Mouse (Mus musculus) midbrain, embryonic 11.5 days (tissue): ENCODE results near the gene Gm21958. TPM values are rescaled to one million over a fixed set of nuclear protein-coding genes. Genes with fewer than 3 reads are reported as not detected.

Experiments used
- ATAC-seq: fragments of 200-750 bp; cut with Nextera tagmentation; 2 replicates; pipeline ENCODE4 v1.8.0; 2017; ENCODE audit warnings: moderate TSS enrichment, moderate library complexity; ENCODE audit not compliant: low FRiP score
- DNase-seq: peaks from one replicate; pipeline ENCODE4 v3.0.0; 2015; ENCODE audit warnings: low spot score; ENCODE audit errors: missing footprints
- H3K27ac ChIP-seq: fragments of 300-500 bp; sonication (generic); 2 replicates; pipeline ENCODE4 v1.5.1; 2014; ENCODE audit warnings: low read depth, low read length
- H3K27me3 ChIP-seq: fragments of 300-500 bp; sonication (generic); 2 replicates; pipeline ENCODE4 v1.6.1; 2014; ENCODE audit warnings: mild to moderate bottlenecking, low read length, moderate library complexity, mixed read lengths; ENCODE audit not compliant: control insufficient read depth, insufficient read depth
- H3K36me3 ChIP-seq: fragments of 300-500 bp; sonication (generic); 2 replicates; pipeline ENCODE4 v1.6.1; 2014; ENCODE audit warnings: mild to moderate bottlenecking, low read length, moderate library complexity, mixed read lengths; ENCODE audit not compliant: control insufficient read depth, insufficient read depth
- H3K4me1 ChIP-seq: fragments of 300-500 bp; sonication (generic); 2 replicates; pipeline ENCODE4 v1.6.1; 2014; ENCODE audit warnings: low read length; ENCODE audit not compliant: control insufficient read depth, insufficient read depth
- H3K4me2 ChIP-seq: fragments of 300-500 bp; sonication (generic); 2 replicates; pipeline ENCODE4 v1.6.1; 2014; ENCODE audit warnings: mild to moderate bottlenecking, moderate library complexity
- H3K4me3 ChIP-seq: fragments of 300-500 bp; sonication (generic); 2 replicates; pipeline ENCODE4 v1.5.1; 2014; ENCODE audit warnings: low read depth, low read length
- H3K9ac ChIP-seq: fragments of 300-500 bp; sonication (generic); 2 replicates; pipeline ENCODE4 v1.6.1; 2014; ENCODE audit warnings: low read length
- H3K9me3 ChIP-seq: fragments of 300-500 bp; sonication (generic); 2 replicates; pipeline ENCODE4 v1.6.1; 2016; ENCODE audit warnings: low read length; ENCODE audit not compliant: control insufficient read depth
- WGBS: fragments of 180-500 bp; shearing (Covaris S2); extraction: QIAGEN DNeasy Blood & Tissue Kit; methylation state at CpG from one replicate; pipeline ENCODE4 v1.1.7; 2014; 5-methylcytosine and 5-hydroxymethylcytosine counted together
- polyA plus RNA-seq: library from polyadenylated mRNA; unstranded; fragments of >200 nt; fragmentation: Nextera tagmentation; extraction: Ambion mirVana; gene quantifications from 2 replicates; pipeline ENCODE4 v1.2.1, GENCODE M21; 2014

Gene Gm21958
- polyA plus RNA-seq, 1 experiment from 2014 or later: 0.61 TPM

GRCm38 (mm10) chr3:54745799-54746198 is 31.6 kb upstream of the Gm21958 start:
- H3K9ac ChIP-seq: no peak overlapping the region
- H3K27ac ChIP-seq: no peak overlapping the region
- no peak overlapping the region for H3K4me3 ChIP-seq
- H3K4me2 ChIP-seq: no peak overlapping the region
- H3K36me3 ChIP-seq: peaks cover 57% of the 10 kb centered on the region
- no peaks in the 10 kb centered on the region for H3K4me1 ChIP-seq
- 60% methylated on average over 5 of the region's 5 CpGs for WGBS
- DNase-seq: no peak
- no peaks in the 10 kb centered on the region for H3K27me3 ChIP-seq
- H3K9me3 ChIP-seq: no peaks in the 10 kb centered on the region; the same call in 1 of the 2 replicates
- ATAC-seq: no peak

DNA sequence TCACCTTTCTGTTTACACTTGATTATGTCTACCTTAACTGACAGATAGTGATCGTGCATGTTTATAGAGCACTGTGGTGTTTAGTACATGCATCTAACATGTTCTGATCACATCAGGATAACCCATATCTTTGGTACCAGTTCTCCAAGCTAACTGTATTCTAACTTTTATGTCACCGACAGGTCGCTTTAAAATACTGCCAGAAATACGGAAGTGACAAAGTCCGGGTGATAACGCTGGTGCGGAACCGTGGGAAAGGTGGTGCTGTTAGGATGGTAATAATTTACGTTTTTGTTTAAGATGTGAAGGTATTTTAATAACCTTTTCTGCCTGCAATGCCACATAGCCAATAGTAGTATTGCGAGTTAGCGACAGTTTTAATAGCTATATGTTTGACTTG is 27.8 kb upstream of the Gm21958 start:
- H3K4me3 ChIP-seq: no peak overlapping the region
- H3K4me2 ChIP-seq: no peak overlapping the region
- no peaks in the 10 kb centered on the region for H3K27me3 ChIP-seq
- no peak overlapping the region for H3K9ac ChIP-seq
- DNase-seq (no peak), ATAC-seq (no peak)
- peaks cover 40% of the 10 kb centered on the region for H3K36me3 ChIP-seq
- H3K9me3 ChIP-seq: no peaks in the 10 kb centered on the region; the same call in 1 of the 2 replicates
- H3K27ac ChIP-seq: no peak overlapping the region
- WGBS: 96% methylated on average over 11 of the region's 11 CpGs
- no peaks in the 10 kb centered on the region for H3K4me1 ChIP-seq

- Histone ChIP-seq H3K9me3 (no peaks in the 10 kb centered on the region; the same call in 1 of the 2 replicates), H3K27me3 (no peaks in the 10 kb centered on the region), H3K4me3 (no peak overlapping the region), H3K4me2 (no peak overlapping the region), H3K36me3 (peaks cover 15% of the 10 kb centered on the region), H3K9ac (no peak overlapping the region), H3K27ac (no peak overlapping the region), H3K4me1 (peaks cover 8% of the 10 kb centered on the region)
- no peak for DNase-seq
- 93% methylated on average over 8 of the region's 8 CpGs for WGBS
- ATAC-seq: no peak
Measured at GRCm38 (mm10) chr3:54737317-54737716, 23.2 kb upstream of the Gm21958 start.

DNA sequence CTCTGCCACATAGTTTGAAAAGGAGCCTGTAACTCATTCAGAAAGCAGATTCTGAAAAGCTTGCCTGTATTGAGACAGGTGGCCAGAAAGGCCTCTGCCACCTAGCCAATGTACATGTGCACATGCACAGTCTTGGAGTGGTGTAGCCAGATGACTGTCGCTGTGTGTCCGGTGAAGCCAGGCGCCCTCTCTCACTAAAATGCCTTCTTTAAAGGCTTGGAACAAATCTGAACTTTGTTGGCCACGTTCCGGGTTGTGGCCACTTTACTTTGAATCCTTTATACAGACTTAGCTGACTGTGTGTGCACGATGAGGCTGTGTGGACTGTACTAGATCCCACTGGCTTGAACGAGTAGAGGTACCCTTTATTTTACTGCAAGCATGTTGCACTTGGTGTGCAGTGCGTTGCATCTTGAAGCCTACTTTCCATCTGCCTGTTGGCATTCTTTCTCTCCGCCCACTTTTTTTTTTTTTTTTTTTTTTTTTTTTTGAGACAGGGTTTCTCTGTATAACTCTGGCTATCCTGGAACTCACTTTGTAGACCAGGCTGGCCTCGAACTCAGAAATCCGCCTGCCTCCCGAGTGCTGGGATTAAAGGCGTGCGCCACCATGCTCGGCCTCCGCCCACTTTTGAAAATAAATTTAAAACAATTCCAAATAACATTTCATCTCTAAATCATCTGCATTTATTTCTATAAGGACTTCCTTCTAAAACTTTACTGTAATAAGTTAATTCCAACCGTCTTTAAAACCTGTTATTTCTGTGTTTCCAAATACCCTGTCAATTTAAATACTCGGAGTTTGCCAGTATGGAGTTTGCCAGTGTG is 22.2 kb upstream of the Gm21958 start:
- WGBS: 61% methylated on average over 18 of the region's 18 CpGs
- Histone ChIP-seq H3K9me3 (no peaks in the 10 kb centered on the region), H3K4me1 (peaks cover 8% of the 10 kb centered on the region), H3K36me3 (peaks cover 9% of the 10 kb centered on the region), H3K27ac (no peak overlapping the region; the same call in 1 of the 2 replicates), H3K4me3 (peak overlapping the region; percentile 91), H3K27me3 (no peaks in the 10 kb centered on the region), H3K9ac (peak overlapping the region; percentile 95), H3K4me2 (peak overlapping the region; percentile 88)
- DNase-seq (peak; percentile 93), ATAC-seq (no peak)

DNA sequence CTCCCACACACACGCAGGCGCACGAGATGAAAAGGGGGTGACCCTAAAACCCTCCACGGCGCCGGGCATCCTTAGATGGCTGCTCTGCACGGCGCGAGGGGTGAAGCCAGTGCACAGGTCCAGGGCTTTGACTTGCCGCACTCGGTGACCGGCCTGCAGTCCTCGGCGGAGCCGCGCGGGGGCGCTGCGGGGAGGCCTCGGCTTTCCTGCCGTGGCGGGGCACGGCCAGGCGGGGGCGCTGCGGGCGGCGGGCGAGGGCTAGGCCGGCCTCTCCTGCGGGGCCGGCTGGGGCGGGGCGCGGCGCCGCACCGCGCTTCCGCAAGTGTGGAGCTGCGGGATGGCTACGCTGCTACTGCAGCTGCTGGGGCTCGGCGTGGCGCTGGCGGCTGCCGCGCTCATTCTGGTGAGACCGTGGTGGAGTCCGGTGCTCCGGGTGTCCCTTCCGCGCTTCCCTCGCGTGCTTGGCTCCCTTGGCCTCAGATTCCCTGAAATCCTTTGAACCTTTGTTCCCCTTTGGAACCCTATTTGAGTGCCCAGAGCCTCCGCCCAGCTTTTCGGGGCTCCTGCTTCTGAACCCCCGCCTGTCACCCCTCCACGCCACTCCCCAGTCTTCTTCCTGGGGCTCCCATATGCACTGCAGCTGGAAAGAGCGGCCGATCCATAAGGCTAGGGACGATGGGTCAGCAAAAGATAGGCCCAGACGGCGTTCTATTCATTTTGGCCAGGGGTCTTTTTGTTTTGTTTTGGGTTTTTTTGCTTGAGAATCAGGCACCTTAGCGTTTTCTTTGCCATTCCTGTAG is 21.3 kb upstream of the Gm21958 start, which contains the start of the genes Exosc8 and Alg5:
Exosc8 (minus strand) TSS at position 147 of the 800 bp plus-strand sequence.
Alg5 (plus strand) TSS at position 293 of the 800 bp plus-strand sequence.
- WGBS: under 1% methylated on average over 61 of the region's 65 CpGs
- ATAC-seq: peak; percentile 93
- peak within 1 kb of the TSS; percentile 91 for H3K4me3 ChIP-seq
- no peaks in the 10 kb centered on the region for H3K27me3 ChIP-seq
- H3K36me3 ChIP-seq: peaks cover 6% of the 10 kb centered on the region
- H3K4me1 ChIP-seq: peaks cover 8% of the 10 kb centered on the region
- H3K4me2 ChIP-seq: peak within 1 kb of the TSS; percentile 88
- H3K27ac ChIP-seq: peak within 1 kb of the TSS; percentile 98
- no peaks in the 10 kb centered on the region for H3K9me3 ChIP-seq
- peak; percentile 100 for DNase-seq
- H3K9ac ChIP-seq: peak within 1 kb of the TSS; percentile 95

DNA sequence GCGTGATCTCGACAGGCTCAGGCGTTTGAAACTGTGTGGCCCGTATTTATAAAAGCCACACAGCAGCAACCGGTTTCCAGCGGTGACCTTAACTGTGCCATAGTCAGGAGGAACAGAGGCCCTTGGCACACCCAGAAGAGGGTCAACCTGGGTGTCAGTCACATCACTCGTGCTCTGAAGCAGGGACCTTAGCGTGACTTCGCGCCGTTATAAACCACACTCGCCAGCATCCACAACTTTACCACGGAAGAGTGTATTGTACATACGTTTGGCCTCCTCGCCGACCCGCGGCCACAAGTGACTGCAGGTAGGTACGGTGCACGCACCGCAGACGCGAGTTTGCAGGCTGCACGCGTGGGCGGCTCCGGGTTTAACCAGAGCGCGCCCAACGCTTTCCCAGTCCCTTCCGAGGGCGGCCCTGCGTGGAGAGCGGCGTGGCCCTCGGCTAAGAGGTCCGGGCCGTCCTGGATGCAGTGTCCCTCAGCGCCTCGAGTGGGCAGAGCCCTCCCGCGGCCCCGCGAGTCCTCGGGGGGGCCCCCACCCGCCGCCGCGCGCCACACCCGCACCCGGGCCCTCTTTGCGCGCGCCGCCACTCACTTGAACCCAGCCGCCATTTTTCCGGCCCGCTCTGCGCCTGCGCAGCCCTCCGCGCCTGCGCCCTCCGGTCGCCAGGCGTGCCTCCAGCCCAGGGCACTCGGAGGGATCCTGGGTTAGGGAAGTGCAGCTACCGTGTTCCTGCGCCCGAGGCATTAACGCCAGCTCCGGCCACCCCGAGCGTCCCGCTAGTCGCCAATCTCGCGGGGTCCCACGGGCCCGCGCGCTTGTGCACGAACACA is 20.5 kb upstream of the Gm21958 start:
- H3K4me2 ChIP-seq: peak overlapping the region; percentile 88
- H3K9me3 ChIP-seq: no peaks in the 10 kb centered on the region
- peak overlapping the region; percentile 95 for H3K9ac ChIP-seq
- H3K4me1 ChIP-seq: peaks cover 8% of the 10 kb centered on the region
- no peaks in the 10 kb centered on the region for H3K27me3 ChIP-seq
- WGBS: under 1% methylated on average over 77 of the region's 84 CpGs
- H3K36me3 ChIP-seq: peaks cover 11% of the 10 kb centered on the region
- peak overlapping the region; percentile 98 for H3K27ac ChIP-seq
- H3K4me3 ChIP-seq: peak overlapping the region; percentile 91
- DNase-seq (peak; percentile 99), ATAC-seq (peak; percentile 95)

- Histone ChIP-seq H3K36me3 (peaks cover 16% of the 10 kb centered on the region), H3K4me3 (no peak overlapping the region), H3K4me2 (no peak overlapping the region), H3K27ac (no peak overlapping the region), H3K4me1 (peaks cover 8% of the 10 kb centered on the region), H3K9me3 (no peaks in the 10 kb centered on the region), H3K9ac (no peak overlapping the region), H3K27me3 (no peaks in the 10 kb centered on the region)
- 97% methylated on average over 4 of the region's 4 CpGs for WGBS
- ATAC-seq (no peak), DNase-seq (no peak)
Measured at GRCm38 (mm10) chr3:54732371-54732770, 18.2 kb upstream of the Gm21958 start.

DNA sequence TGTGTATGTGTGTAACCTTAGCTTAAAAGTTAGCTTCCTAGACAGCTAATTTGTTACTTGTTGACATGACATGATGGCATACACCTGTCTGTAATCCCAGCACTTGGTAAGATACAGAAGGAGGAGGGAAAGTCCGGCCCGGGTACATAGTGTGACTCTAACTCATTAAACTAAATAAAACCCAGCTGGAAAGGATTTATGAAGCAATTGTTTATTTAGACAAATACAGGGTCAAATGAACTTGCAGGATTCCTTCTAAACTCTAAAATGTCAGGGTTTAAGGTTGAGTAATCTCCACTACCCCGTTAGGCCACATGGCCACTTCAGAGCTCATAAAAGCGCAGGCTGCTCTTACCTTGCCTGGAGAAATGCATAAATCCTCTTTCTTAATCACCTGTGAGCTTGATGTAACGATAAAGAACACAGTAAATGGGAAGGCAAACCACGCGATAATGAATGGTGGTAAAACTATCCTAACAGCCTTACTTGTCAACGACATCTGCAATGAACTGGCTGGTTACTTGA is 17.5 kb upstream of the Gm21958 start:
- WGBS: 88% methylated on average over 8 of the region's 8 CpGs
- no peak overlapping the region for H3K4me2 ChIP-seq
- no peak overlapping the region for H3K27ac ChIP-seq
- peaks cover 8% of the 10 kb centered on the region for H3K4me1 ChIP-seq
- no peaks in the 10 kb centered on the region for H3K27me3 ChIP-seq
- ATAC-seq: no peak
- peaks cover 16% of the 10 kb centered on the region for H3K36me3 ChIP-seq
- H3K9me3 ChIP-seq: no peaks in the 10 kb centered on the region
- no peak overlapping the region for H3K9ac ChIP-seq
- no peak for DNase-seq
- H3K4me3 ChIP-seq: no peak overlapping the region
